Mouse (Mus musculus) spleen, embryonic (tissue): ENCODE data around the gene Gm17428.
"Not testable (repeated sequence)": the region's sequence is repeated elsewhere in the genome, so short reads cannot be mapped to it uniquely, and the experiment has no call there.

Experiments
- CTCF ChIA-PET: fragments of 350-600 bp; sonication (Branson Sonifier 250); formaldehyde crosslinking; loops from one replicate; lab custom pipeline; 2022; lab: Charles Lee

The Gm17428 gene

GRCm38 (mm10) chr14:54976633-54977032, at the start of gene Gm17428:
Gene Gm17428, plus strand, starts transcription at chr14:54976933.
- CTCF ChIA-PET: no interaction called here

- CTCF ChIA-PET: no interaction called here
Observed at GRCm38 (mm10) chr14:54927296-54927695, 49.4 kb upstream of the Gm17428 start.

- CTCF ChIA-PET: interaction anchor here (0.8 kb wide), 1 partner anchor 20 kb away, joined by 7 read pairs; no protein-coding TSS in a partner anchor
Observed at GRCm38 (mm10) chr14:54929801-54930200, 46.9 kb upstream of the Gm17428 start.

GRCm38 (mm10) chr14:54930431-54930830, 46.3 kb upstream of the Gm17428 start:
- CTCF ChIA-PET: interaction anchor here (0.8 kb wide), 1 partner anchor 20 kb away, joined by 7 read pairs; no protein-coding TSS in a partner anchor

GRCm38 (mm10) chr14:54932645-54933150, 44.0 kb upstream of the Gm17428 start, which contains the start of gene Il25:
Gene Il25, plus strand, starts transcription at chr14:54932695.
- CTCF ChIA-PET: no interaction called here

- CTCF ChIA-PET: no interaction called here
Observed at GRCm38 (mm10) chr14:54935904-54936830, 40.6 kb upstream of the Gm17428 start, which contains the start of gene Cmtm5. Gene Cmtm5, plus strand, starts transcription at chr14:54936261.

- CTCF ChIA-PET: no interaction called here
Observed at GRCm38 (mm10) chr14:54936831-54937160, 39.9 kb upstream of the Gm17428 start.

GRCm38 (mm10) chr14:54937361-54938182, 39.2 kb upstream of the Gm17428 start:
- CTCF ChIA-PET: interaction anchor here (0.6 kb wide), 2 partner anchors 111 to 334 kb away, joined by 4 to 7 read pairs; no protein-coding TSS in a partner anchor

GRCm38 (mm10) chr14:54938431-54939219, 38.1 kb upstream of the Gm17428 start:
- CTCF ChIA-PET: interaction anchor here (0.6 to 1.1 kb wide), 3 partner anchors 16 to 332 kb away, joined by 3 to 4 read pairs (median 3); no protein-coding TSS in a partner anchor

- CTCF ChIA-PET: interaction anchor here (0.6 to 1.1 kb wide), 2 partner anchors 96 to 104 kb away, joined by 3 to 15 read pairs; no protein-coding TSS in a partner anchor
Observed at GRCm38 (mm10) chr14:54939434-54940175, 37.1 kb upstream of the Gm17428 start.

- CTCF ChIA-PET: no interaction called here
Observed at GRCm38 (mm10) chr14:54940176-54940530, 36.6 kb upstream of the Gm17428 start.

- CTCF ChIA-PET: interaction anchor here (0.7 kb wide), 1 partner anchor 116 kb away, joined by 7 read pairs; no protein-coding TSS in a partner anchor
Observed at GRCm38 (mm10) chr14:54941024-54941978, 35.4 kb upstream of the Gm17428 start.

- CTCF ChIA-PET: no interaction called here
Observed at GRCm38 (mm10) chr14:54942479-54942878, 34.3 kb upstream of the Gm17428 start.

- CTCF ChIA-PET: no interaction called here
Observed at GRCm38 (mm10) chr14:54943971-54944370, 32.8 kb upstream of the Gm17428 start.

- CTCF ChIA-PET: no interaction called here
Observed at GRCm38 (mm10) chr14:54944939-54945338, 31.8 kb upstream of the Gm17428 start.

- CTCF ChIA-PET: interaction anchor here (0.5 kb wide), 1 partner anchor 80 kb away, joined by 14 read pairs; no protein-coding TSS in a partner anchor
Observed at GRCm38 (mm10) chr14:54945975-54946704, 30.6 kb upstream of the Gm17428 start.

- CTCF ChIA-PET: not testable (repeated sequence)
Observed at GRCm38 (mm10) chr14:54947008-54947407, 29.7 kb upstream of the Gm17428 start.

- CTCF ChIA-PET: no interaction called here
Observed at GRCm38 (mm10) chr14:54948781-54949180, 28.0 kb upstream of the Gm17428 start.
